Mouse (Mus musculus): ENCODE results near the gene Wdr49.
"Not testable (repeated sequence)": the region's sequence is repeated elsewhere in the genome, so short reads cannot be mapped to it uniquely, and the experiment has no call there.

The Wdr49 gene

GRCm38 (mm10) chr3:75304621-75305020 lies 177.3 kb downstream of the Wdr49 start:
- no peak for DNase-seq (ENCODE audit: extremely low read depth, low read depth)

GRCm38 (mm10) chr3:75301072-75301471 lies 180.9 kb downstream of the Wdr49 start:
- no peak for DNase-seq (ENCODE audit: extremely low read depth, low read depth)

GRCm38 (mm10) chr3:75299464-75299863 lies 182.5 kb downstream of the Wdr49 start:
- DNase-seq (ENCODE audit: extremely low read depth, low read depth) = not testable (repeated sequence)

- DNase-seq (ENCODE audit: extremely low read depth, low read depth) = no peak
Measured at GRCm38 (mm10) chr3:75297758-75298111, 184.2 kb downstream of the Wdr49 start.

- DNase-seq (ENCODE audit: extremely low read depth, low read depth) = peak; percentile 64
Measured at GRCm38 (mm10) chr3:75297026-75297757, 184.8 kb downstream of the Wdr49 start.

GRCm38 (mm10) chr3:75293243-75293642 lies 188.7 kb downstream of the Wdr49 start:
- no peak for DNase-seq (ENCODE audit: extremely low read depth, low read depth)

GRCm38 (mm10) chr3:75277455-75277854 lies 204.5 kb downstream of the Wdr49 start:
- no peak for DNase-seq (ENCODE audit: extremely low read depth, low read depth)

- no peak for DNase-seq (ENCODE audit: extremely low read depth, low read depth)
Measured at GRCm38 (mm10) chr3:75276522-75276921, 205.4 kb downstream of the Wdr49 start.

GRCm38 (mm10) chr3:75275127-75275526 lies 206.8 kb downstream of the Wdr49 start:
- no peak for DNase-seq (ENCODE audit: extremely low read depth, low read depth)

GRCm38 (mm10) chr3:75269978-75270377 lies 212.0 kb downstream of the Wdr49 start, which contains the start of gene Serpini2:
Gene Serpini2, minus strand, starts transcription at chr3:75270078.
- DNase-seq (ENCODE audit: extremely low read depth, low read depth) = no peak

- no peak for DNase-seq (ENCODE audit: extremely low read depth, low read depth)
Measured at GRCm38 (mm10) chr3:75259356-75259755, 222.6 kb downstream of the Wdr49 start.
